Mouse (Mus musculus) myocyte (in vitro differentiated cells): ENCODE data around the gene Fam104a.

ENCODE experiments used
- E2F4 ChIP-seq: IDR thresholded peaks from one replicate; pipeline ENCODE4 v1.6.1; 2011; ENCODE audit warnings: mild to moderate bottlenecking, control low read depth, moderate library complexity; ENCODE audit not compliant: insufficient read depth
- MYOD1 ChIP-seq, 3 experiments: IDR thresholded peaks; one replicate each; pipeline ENCODE4 v1.6.1; 2011; ENCODE audit warnings: control low read depth in 2 of 3, low read depth in 2 of 3, mild to moderate bottlenecking in 2 of 3, moderate library complexity in 1 of 3; ENCODE audit not compliant: insufficient read length in 2 of 3, control insufficient read depth in 1 of 3
- MYOG ChIP-seq, 3 experiments: IDR thresholded peaks; one replicate each; pipeline ENCODE4 v1.6.1; 2011; ENCODE audit warnings: control low read depth in 2 of 3, low read depth in 2 of 3, mild to moderate bottlenecking in 2 of 3; ENCODE audit not compliant: insufficient read length in 2 of 3, control insufficient read depth in 1 of 3, insufficient read depth in 1 of 3
- POLR2A ChIP-seq: IDR thresholded peaks from one replicate; pipeline ENCODE4 v1.6.1; 2011; ENCODE audit warnings: low read depth, mild to moderate bottlenecking, control low read depth, moderate library complexity; ENCODE audit not compliant: insufficient read length
- POLR2AphosphoS2 ChIP-seq: IDR thresholded peaks from one replicate; pipeline ENCODE4 v1.6.1; 2011; ENCODE audit warnings: low read depth, control low read depth; ENCODE audit not compliant: insufficient read length
- SRF ChIP-seq: IDR thresholded peaks from one replicate; pipeline ENCODE4 v1.6.1; 2011; ENCODE audit warnings: low read depth; ENCODE audit not compliant: control insufficient read depth, insufficient read length
- TCF3 ChIP-seq: IDR thresholded peaks from one replicate; pipeline ENCODE4 v1.6.1; 2011; ENCODE audit warnings: low read depth, control low read depth; ENCODE audit not compliant: insufficient read length
- USF1 ChIP-seq: IDR thresholded peaks from one replicate; pipeline ENCODE4 v1.6.1; 2011; ENCODE audit warnings: low read depth, mild to moderate bottlenecking, control low read depth, moderate library complexity

DNA sequence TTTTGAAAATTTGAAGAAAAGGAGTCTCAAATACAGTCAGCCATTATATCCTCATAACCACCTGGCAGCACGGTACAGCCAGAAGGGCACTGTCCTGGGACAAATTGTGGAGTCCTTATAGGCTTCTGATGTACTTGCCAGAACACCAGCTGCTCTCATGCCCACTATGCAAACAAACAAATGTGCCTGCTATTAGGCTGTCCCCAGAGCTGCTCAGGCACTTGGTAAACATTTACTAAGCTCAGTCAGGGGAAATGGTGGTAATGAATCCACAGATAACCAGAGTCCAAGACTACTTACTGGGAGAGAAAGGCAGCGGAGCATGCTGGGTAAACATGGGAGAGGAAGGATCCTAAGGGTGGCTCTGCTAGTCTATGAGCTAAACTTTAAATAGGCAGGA, 16.8 kb downstream of the Fam104a start:
- TF ChIP-seq POLR2A (no peak), MYOD1 (IDR thresholded peaks at IDR 0.05; ENCODE audit: control insufficient read depth in 1 of 3, insufficient read length in 2 of 3, low read depth in 2 of 3) (no peak), TCF3 (no peak), POLR2AphosphoS2 (no peak), USF1 (no peak), E2F4 (no peak), MYOG (IDR thresholded peaks at IDR 0.05; ENCODE audit: control insufficient read depth in 1 of 3, insufficient read depth in 1 of 3, insufficient read length in 2 of 3, low read depth in 2 of 3) (no peak), SRF (no peak)
